Mouse (Mus musculus): ENCODE results near the gene Pqlc3.

Pqlc3 gene

DNA sequence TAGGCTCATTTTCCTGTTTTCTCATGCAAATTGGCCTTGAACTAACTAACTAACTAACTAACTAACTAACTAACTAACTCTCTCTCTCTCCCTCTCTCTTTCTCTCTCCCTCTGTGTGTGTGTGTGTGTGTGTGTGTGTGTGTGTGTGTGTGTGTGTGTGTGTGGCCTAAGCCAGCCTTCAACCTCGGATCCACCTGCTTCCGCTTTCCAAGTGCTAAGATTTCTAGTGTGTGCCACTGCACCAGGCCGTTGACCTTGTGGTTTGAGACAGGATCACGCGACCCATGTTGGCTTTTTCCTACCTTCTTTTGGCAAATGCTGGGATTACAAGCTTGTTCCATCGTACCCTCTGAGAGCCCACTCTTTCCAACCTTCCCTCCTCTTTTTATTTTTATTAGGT, 420 bp upstream of the Pqlc3 start:
- DNase-seq = peak in 1 of 2 experiments; percentile 24

DNA sequence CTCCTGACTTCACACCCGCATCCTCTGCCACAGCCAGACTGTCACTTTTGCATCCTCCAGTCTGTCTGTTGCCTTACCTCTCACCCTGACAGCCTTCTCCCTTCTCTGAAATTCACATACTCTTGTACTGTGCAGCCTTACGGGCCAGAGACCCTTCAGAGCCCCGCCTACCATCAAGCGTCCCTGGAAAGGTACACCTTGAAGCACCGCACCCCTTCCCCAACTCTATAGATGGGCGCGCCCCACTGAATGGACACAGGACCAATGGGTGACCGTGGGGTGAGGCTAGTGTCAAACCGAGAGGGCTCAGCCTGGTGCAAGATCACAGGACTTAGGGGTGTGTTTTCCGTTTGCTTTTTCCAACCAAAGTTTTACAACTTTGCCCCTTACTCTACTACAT, 1.1 kb downstream of the Pqlc3 start:
- no peak for DNase-seq

DNA sequence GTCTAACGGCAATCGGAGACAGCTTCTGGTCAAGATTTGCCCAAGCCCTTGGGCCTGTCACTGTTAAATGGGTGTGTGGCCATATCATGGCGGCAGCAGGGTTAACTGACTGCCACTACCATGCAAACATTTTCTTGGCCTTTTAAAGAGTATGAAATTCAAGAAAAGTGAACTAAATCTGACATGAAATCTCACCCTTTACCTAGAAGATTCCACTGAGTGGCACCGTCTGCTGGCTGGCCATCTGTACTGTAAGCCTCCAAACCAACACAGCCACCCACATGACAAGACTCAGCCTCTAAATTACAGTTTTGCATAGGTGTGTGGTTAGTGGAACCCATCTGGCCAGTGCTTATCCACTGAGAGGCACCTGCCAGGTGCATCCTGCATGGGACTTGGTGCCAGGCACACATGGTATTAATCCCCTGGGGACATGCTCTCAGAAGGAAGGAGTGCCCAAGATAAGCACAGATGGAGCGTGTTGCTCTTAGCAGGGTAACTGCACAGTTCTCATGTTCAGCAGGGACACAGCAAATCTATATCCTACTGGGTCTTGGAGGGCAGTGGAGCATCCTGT, 3.2 kb downstream of the Pqlc3 start:
- DNase-seq = no peak

DNA sequence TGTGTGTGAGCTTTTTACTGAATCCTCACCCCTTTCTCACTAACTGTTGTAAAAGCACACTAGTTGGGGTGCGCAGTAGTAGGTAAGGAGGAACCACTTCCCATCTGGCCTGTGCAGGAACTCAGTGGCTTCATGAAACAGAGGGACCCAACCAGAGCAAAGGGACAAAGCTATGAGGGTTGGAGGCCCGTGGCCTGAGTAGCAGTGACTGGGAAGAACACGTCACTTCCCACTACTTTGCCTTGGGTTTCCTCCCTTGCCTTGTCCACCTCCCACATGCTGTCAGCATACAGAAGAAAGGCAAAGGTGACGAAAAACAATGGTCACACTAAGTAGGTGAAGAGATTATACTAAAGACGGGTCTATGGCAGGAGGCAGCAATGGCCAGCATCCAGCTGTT, 3.9 kb downstream of the Pqlc3 start:
- no peak for DNase-seq

DNA sequence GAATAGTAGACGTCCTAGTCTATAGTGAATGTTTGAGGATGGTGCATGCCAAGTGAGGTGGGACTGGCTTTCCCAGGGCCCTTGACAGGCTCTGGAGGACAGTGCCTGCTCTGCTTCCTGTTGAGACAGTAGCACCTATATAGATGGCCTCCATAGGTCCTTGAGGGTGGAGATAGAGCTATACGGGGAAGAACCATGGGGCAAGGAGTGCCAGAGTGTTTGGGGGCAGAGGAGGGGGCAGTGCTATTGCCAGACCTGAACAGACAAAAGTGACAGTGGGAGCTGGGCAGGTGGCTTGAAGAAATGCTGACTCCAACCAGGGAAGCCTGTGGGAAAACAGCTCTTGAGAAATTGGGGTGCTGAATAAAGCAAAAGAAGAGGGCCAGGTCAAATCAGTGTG, 5.9 kb downstream of the Pqlc3 start:
- DNase-seq = no peak

DNA sequence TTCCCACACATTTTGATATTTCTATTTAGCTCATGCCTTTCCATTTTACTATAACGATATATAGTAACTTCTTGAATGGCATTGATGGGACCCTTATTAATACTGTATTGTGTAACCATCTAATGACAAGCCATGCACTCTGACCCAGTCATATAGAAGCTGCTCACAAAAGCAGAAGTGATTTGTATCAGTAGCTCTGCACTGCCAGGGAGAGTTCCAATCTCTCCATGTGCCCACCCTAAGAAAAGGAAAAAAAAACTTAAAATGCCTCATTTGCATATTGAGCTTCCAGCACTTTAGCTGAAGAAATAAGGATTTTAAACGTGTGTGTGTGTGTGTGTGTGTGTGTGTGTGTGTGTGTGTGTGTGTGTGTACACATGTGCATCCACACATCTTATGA, 7.9 kb downstream of the Pqlc3 start:
- no peak for DNase-seq

DNA sequence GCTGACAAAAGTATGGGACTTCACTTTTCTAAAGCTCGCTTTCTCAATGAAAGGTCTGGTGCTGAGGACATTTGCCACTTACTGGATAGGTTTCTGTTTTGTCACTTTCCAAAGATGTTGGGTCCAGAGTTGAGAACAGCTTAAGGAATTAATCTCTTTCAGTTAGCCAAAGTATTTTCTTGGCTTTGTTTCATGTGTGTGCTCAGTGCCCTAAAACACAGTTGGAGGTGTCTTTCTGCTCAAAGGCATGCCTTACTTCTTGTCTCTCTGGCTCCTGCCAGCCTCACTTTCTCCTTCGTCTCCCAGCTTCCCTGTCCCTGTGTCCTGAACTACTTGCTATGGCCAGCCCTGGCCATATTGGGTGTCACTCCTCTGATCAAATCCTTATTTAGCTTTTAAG, 8.8 kb downstream of the Pqlc3 start:
- no peak for DNase-seq

DNA sequence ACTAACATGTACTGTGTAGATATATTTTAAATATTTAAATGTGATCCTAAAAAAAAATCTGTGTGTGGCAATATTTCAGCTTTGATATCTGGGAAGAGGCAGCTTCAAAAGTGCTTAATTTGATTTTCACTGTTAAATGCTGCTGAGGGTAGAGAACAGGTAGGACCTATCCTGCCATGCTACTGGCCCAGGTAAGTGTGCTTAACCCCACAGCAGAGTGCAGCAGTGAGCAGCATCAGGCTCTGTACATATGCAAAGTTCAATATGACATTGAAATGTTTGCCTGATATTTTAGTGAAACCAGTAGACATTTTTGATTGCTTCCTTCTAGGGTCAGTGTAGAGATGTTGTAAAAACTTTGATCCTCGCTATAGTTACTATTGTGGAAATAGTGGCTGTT, 14.4 kb downstream of the Pqlc3 start:
- no peak for DNase-seq

DNA sequence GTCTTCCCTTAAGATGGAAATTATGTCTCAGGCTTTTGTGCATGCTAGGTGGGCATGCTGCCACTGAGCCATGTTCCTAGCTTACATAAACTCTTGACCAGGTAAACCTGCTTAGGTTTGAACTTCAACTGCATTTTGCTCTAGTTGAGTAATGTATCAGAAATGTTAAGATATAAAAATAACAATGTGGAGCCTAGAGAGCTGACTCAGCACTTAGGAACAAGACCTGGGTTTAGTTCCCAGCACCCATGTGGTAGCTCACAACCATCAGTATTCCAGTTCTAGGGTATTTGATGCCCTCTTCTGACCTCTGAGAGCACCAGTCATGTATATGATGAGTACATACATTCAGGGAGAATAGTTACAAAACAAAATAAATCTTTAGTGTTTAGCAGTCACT, 23.1 kb downstream of the Pqlc3 start:
- no peak for DNase-seq

DNA sequence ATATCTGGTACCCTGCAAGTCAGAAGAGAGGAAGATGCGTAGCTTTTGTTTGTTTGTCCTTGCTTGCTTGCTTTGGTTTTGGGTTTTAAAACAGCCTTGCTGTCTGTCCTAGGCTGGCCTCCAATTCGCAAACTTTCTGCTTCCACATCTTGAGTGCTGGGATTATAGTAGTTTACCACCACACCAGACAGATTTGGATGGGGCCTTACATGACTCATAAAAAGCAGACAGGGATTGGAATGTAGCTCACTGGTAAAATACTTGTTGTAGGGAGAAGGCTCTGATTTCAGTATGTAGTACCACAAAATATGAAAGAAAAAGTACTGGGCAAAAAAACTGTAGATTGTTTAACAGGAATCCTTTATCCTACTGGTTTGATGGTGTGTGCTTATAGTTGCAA, 33.4 kb downstream of the Pqlc3 start:
- DNase-seq = no peak

DNA sequence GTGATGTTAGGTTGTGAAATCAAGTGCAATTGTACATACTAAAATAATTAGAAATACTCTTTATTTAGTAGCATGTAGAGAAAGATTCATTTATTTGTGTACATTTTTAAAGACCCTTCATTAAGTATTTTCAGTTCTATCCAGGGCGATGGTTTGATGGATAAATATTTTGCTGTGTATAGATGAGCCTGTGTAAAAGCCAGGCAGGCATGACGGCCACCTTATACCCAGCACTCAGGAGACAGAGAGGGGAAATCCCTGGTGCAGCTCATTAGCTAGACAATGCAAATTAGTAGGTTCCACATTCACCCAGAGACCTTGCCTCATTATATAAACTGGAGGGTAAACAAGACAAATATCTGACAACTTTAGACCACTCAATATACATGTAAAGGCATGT, 36.9 kb downstream of the Pqlc3 start:
- DNase-seq = peak in 1 of 2 experiments; percentile 14

DNA sequence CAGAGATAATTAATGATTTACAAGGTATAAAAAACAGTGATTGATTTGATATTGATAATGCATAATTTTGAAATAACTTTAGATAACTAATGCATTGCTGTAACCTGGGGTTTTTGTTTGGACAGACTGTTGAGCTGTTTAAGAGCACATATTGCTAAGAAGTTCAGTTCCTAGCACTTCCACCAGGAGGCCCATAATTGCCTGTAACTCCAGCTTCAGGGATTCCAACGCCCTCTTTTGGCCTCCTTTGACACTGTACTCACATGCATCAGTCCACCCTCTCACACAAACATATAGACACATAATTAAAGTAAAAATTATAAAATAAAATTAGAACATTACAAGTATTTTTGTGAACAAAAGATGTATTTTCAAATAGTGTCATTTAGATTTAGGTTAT, 41.4 kb downstream of the Pqlc3 start:
- no peak for DNase-seq

DNA sequence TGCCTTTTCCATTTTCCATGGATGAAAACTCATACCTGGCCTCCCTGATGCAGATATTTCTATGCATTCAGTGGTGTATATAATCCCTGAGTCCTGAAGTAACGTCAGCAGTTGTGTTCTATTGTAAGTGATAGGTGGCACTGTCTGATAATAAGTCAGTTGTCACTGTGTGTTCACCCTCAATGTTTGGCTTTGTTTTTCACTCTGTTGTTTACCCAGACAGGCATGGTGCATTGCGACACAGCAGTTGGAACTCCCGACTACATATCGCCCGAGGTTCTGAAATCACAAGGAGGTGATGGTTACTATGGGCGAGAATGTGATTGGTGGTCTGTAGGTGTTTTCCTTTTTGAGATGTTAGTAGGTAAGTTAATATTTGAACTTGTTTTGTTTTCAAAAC, 52.0 kb downstream of the Pqlc3 start:
- DNase-seq = no peak

DNA sequence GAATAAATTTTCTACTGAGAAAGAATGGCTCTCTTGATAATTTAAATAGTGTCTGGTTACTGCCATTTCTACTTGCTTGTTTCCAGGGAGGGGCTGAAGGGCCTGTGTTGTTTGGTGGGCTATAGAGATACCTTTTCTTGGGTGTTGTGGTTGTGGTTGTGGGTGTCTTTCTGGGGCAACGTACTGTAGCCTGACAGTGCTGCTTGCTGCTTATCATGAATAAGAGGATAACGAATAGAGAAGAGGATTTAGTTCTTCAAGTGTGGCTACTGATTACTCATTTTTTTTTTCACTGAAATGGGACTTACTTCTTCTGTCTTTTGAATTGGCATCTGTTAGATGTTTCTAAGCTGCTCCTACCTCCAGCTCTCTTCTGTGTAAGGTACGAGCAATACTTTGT, 58.2 kb downstream of the Pqlc3 start:
- no peak for DNase-seq

Data from spleen, adult 18-20 months (tissue).